Mouse (Mus musculus) testis, adult 2 months (tissue): ENCODE measurements at regions not wholly inside any gene's neighbourhood (a gene's known extent, or its start where the extent isn't known, plus 50 kb on each side); places are given as distances from the start of the nearest gene placed in this dataset.

Experiments used
- CTCF ChIP-seq: fragments of 200-500 bp; IDR thresholded peaks from 2 replicates; pipeline ENCODE4 v1.5.1; 2012; ENCODE audit warnings: low read depth, mild to moderate bottlenecking, inconsistent platforms, low read length, moderate library complexity; ENCODE audit not compliant: control insufficient read depth, insufficient read depth, insufficient replicate concordance
- POLR2A ChIP-seq: fragments of 200-500 bp; IDR thresholded peaks from 2 replicates; pipeline ENCODE4 v1.6.1; 2012; ENCODE audit warnings: low read depth, mild to moderate bottlenecking, inconsistent platforms, low read length, moderate library complexity; ENCODE audit not compliant: control insufficient read depth

GRCm38 (mm10) chr9:47438976-47439375, 91.0 kb upstream of the Cadm1 start:
- no peak for TF ChIP-seq POLR2A
- no peak for TF ChIP-seq CTCF
